Mouse (Mus musculus): ENCODE results near the gene Fmnl1.

Gene Fmnl1

GRCm38 (mm10) chr11:103160738-103161137, 10.2 kb upstream of the Fmnl1 start:
- DNase-seq (ENCODE audit: extremely low spot score, low read depth, low spot score) = no peak

- no peak for DNase-seq (ENCODE audit: extremely low spot score, low read depth, low spot score)
Observed at GRCm38 (mm10) chr11:103161449-103161848, 9.5 kb upstream of the Fmnl1 start.

GRCm38 (mm10) chr11:103162132-103162531, 8.8 kb upstream of the Fmnl1 start:
- no peak for DNase-seq (ENCODE audit: extremely low spot score, low read depth, low spot score)

GRCm38 (mm10) chr11:103164391-103164790, 6.5 kb upstream of the Fmnl1 start:
- DNase-seq (ENCODE audit: extremely low spot score, low read depth, low spot score) = no peak

- peak; percentile 30 for DNase-seq (ENCODE audit: extremely low spot score, low read depth, low spot score)
Observed at GRCm38 (mm10) chr11:103168690-103169390, 2.1 kb upstream of the Fmnl1 start.

GRCm38 (mm10) chr11:103169664-103170063, 1.2 kb upstream of the Fmnl1 start:
- no peak for DNase-seq (ENCODE audit: extremely low spot score, low read depth, low spot score)

GRCm38 (mm10) chr11:103170111-103170493, 805 bp upstream of the Fmnl1 start:
- no peak for DNase-seq (ENCODE audit: extremely low spot score, low read depth, low spot score)

GRCm38 (mm10) chr11:103171286-103171620, 346 bp downstream of the Fmnl1 start:
- DNase-seq (ENCODE audit: extremely low spot score, low read depth, low spot score) = no peak

- DNase-seq (ENCODE audit: extremely low spot score, low read depth, low spot score) = no peak
Observed at GRCm38 (mm10) chr11:103171703-103172391, 940 bp downstream of the Fmnl1 start.

- no peak for DNase-seq (ENCODE audit: extremely low spot score, low read depth, low spot score)
Observed at GRCm38 (mm10) chr11:103172392-103173040, 1.6 kb downstream of the Fmnl1 start.

- DNase-seq (ENCODE audit: extremely low spot score, low read depth, low spot score) = no peak
Observed at GRCm38 (mm10) chr11:103173041-103173770, 2.3 kb downstream of the Fmnl1 start.

- DNase-seq (ENCODE audit: extremely low spot score, low read depth, low spot score) = no peak
Observed at GRCm38 (mm10) chr11:103173771-103174344, 3.0 kb downstream of the Fmnl1 start.

- DNase-seq (ENCODE audit: extremely low spot score, low read depth, low spot score) = no peak
Observed at GRCm38 (mm10) chr11:103174411-103174832, 3.5 kb downstream of the Fmnl1 start.

GRCm38 (mm10) chr11:103174891-103175391, 4.0 kb downstream of the Fmnl1 start:
- no peak for DNase-seq (ENCODE audit: extremely low spot score, low read depth, low spot score)

GRCm38 (mm10) chr11:103175688-103176442, 5.0 kb downstream of the Fmnl1 start:
- DNase-seq (ENCODE audit: extremely low spot score, low read depth, low spot score) = no peak

- DNase-seq (ENCODE audit: extremely low spot score, low read depth, low spot score) = no peak
Observed at GRCm38 (mm10) chr11:103176510-103176909, 5.6 kb downstream of the Fmnl1 start.

- no peak for DNase-seq (ENCODE audit: extremely low spot score, low read depth, low spot score)
Observed at GRCm38 (mm10) chr11:103177216-103177615, 6.3 kb downstream of the Fmnl1 start.

GRCm38 (mm10) chr11:103177815-103178485, 7.0 kb downstream of the Fmnl1 start:
- DNase-seq (ENCODE audit: extremely low spot score, low read depth, low spot score) = no peak

GRCm38 (mm10) chr11:103178748-103179147, 7.8 kb downstream of the Fmnl1 start:
- DNase-seq (ENCODE audit: extremely low spot score, low read depth, low spot score) = no peak

GRCm38 (mm10) chr11:103180426-103180825, 9.5 kb downstream of the Fmnl1 start:
- DNase-seq (ENCODE audit: extremely low spot score, low read depth, low spot score) = no peak

All from hindlimb bud, embryonic 11.5 days (tissue).